21 mouse cellular contexts compared by ENCODE assay signal in the genomic region with DNA sequence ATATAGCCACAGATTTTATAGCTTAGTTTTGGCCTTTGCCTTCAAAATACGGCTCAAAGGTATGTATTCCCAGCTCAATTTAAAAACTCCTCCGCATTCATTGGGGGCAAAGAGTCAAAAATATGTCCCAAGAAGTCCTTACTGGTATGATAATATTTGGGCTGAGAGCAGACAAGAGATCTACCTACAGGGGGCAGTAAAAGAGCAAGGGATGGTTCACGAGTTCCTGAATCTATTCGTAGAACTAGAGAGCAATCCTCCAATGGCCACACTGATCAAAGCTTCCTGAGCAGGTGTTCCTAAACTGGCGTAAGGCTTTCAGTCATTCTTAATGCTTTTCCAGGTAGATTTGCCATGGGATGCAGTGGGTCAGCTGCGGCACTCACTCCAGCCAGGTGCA. TPM values are rescaled to one million over a fixed set of nuclear protein-coding genes. Genes with fewer than 3 reads are reported as not detected.
DNase-seq lines count a peak whose midpoint lies in the region; ATAC-seq and TF ChIP-seq lines count a peak whose summit lies in the region.
"Had no signal": no experiment of that assay in that cellular context is flagged by ENCODE, and none has a peak within 500 bp of the region (broad histone marks: within the 10 kb centered on the region; RNA-seq: fewer than 3 reads in every experiment).

No protein-coding gene starts in this region.

- ATAC-seq in Patski, result no peak
- no peak for ATAC-seq in activated CD4-positive, CD25-positive, alpha-beta regulatory T cell, adult 4 months
- ATAC-seq: intestine, embryonic 16.5 days had no signal

- POLR2A ChIA-PET in Patski (lab: Charles Lee), result no interaction called here

- TF ChIP-seq CTCF in Patski (IDR thresholded peaks at IDR 0.05), result peak; percentile 25

- DNase-seq in adrenal gland, postnatal 10 days, result peak; percentile 7
- no peak for DNase-seq in adrenal gland, postnatal 25 days
- peak; percentile 21 for DNase-seq in layer of hippocampus, adult 11-12 months (ENCODE audit: low spot score)
- no peak for DNase-seq in layer of hippocampus, postnatal 14 days (ENCODE audit: low spot score in 2 of 2)
- DNase-seq in 3T3-L1 (ENCODE audit: low read depth, low spot score), result peak; percentile 21
- no peak for DNase-seq in Patski (ENCODE audit: low read depth, low spot score)
- no peak for DNase-seq in cerebellum, adult 11 months
- DNase-seq: kidney, postnatal 10 days; lung, postnatal 36 days had no signal

- peaks cover 3% of the 10 kb centered on the region for H3K27me3 ChIP-seq in Patski
- H3K27me3 ChIP-seq: hindbrain, embryonic 13.5 days; limb, embryonic 13.5 days had no signal

- in situ Hi-C loops in Patski (cut with MboI; ENCODE audit: low pct_unique_long_range_greater_than_20kb), result no loop called here

- CTCF ChIA-PET in Patski (lab: Charles Lee), result interaction anchor here (0.9 kb wide), 1 partner anchor 11 kb away, joined by 3 read pairs; no protein-coding TSS in a partner anchor

RNA-seq across cellular contexts. Expression of gene Arl14ep, which starts 35.9 kb away (rescaled TPM):
- total RNA-seq in adrenal gland, postnatal 10 days (2021), result 10 to 100 TPM; 26.8 to 32.7 TPM
- 39.8 and 45.5 TPM in 2 replicates for total RNA-seq in adrenal gland, postnatal 25 days (2021)
- total RNA-seq in layer of hippocampus, postnatal 14 days (2021), result 10 to 100 TPM; 45.4 to 46.2 TPM
- 36.8 TPM for polyA plus RNA-seq in Patski (2021)
- 10 to 100 TPM; 34.1 to 36.5 TPM for polyA plus RNA-seq in activated CD4-positive, CD25-positive, alpha-beta regulatory T cell, adult 4 months (2017; shearing (Covaris generic))

RNA-seq across cellular contexts. Expression of gene Fshb, which starts 49.3 kb away (rescaled TPM):
- not detected for total RNA-seq in adrenal gland, postnatal 10 days (2021)
- not detected in 2 replicates for total RNA-seq in adrenal gland, postnatal 25 days (2021)
- not detected for total RNA-seq in layer of hippocampus, postnatal 14 days (2021)
- not detected for polyA plus RNA-seq in Patski (2021)
- not detected for polyA plus RNA-seq in activated CD4-positive, CD25-positive, alpha-beta regulatory T cell, adult 4 months (2017; shearing (Covaris generic))
- total RNA-seq: G1E had no signal
- polyA plus RNA-seq: embryonic facial prominence, embryonic 10.5 days; erythroblast, embryonic 14.5 days; frontal cortex, adult 2 months; G1E; gonadal fat pad, adult 2 months; heart, embryonic 16.5 days; hindbrain, embryonic 13.5 days; intestine, embryonic 16.5 days; limb, embryonic 13.5 days; liver, embryonic 16.5 days; midbrain, embryonic 10.5 days had no signal

Comparison
In these comparisons a context has a peak if more than half of its experiments do, and no peak if none do; other contexts are left out.
1. DNase-seq: peak in adrenal gland, postnatal 10 days (single experiment), layer of hippocampus, adult 11-12 months (single experiment) and 3T3-L1 (single experiment); none in adrenal gland, postnatal 25 days (single experiment), layer of hippocampus, postnatal 14 days (0 of 2), Patski (single experiment) and cerebellum, adult 11 months (single experiment).